Mouse (Mus musculus): ENCODE data around the gene Angel1. TPM values are rescaled to one million over a fixed set of nuclear protein-coding genes. Genes with fewer than 3 reads are reported as not detected.

Angel1 gene
- total RNA-seq (2012; rRNA removed) (1.3 TPM in 2 replicates), polyA plus RNA-seq (2012; ENCODE audit: insufficient read depth in 1 of 2, insufficient read length in 2 of 2, low read depth in 1 of 2, low replicate concordance in 2 of 2, missing spikeins in 1 of 2) (1 to 10 TPM in 1 of 2 experiments, not detected in 1; 5.3 TPM)

- H3K4me3 ChIP-seq (ENCODE audit: control insufficient read depth in 1 of 2, insufficient read depth in 1 of 2, low read depth in 2 of 2, low read length in 2 of 2): peak within 1 kb of the TSS; percentile 68 to 84
- no peaks in the 10 kb centered on the region; a peak in 1 of 4 replicates for H3K27me3 ChIP-seq (ENCODE audit: control insufficient read depth in 1 of 2, insufficient read depth in 2 of 2, low read length in 2 of 2)
- TF ChIP-seq POLR2A (IDR thresholded peaks at IDR 0.05; ENCODE audit: control insufficient read depth in 1 of 2, insufficient read depth in 1 of 2, low read depth in 1 of 2, low read length in 2 of 2, poor library complexity in 1 of 2): peak; percentile 70 to 78; a peak in 3 of 4 replicates
- TF ChIP-seq ZC3H11A (IDR thresholded peaks at IDR 0.05; ENCODE audit: low read depth, low read length): no peak
- TF ChIP-seq POLR2AphosphoS2 (IDR thresholded peaks at IDR 0.05; ENCODE audit: low read length): no peak
- no peak for TF ChIP-seq UBTF (IDR thresholded peaks at IDR 0.05; ENCODE audit: borderline replicate concordance, insufficient read depth, low read depth, low read length)
- no peak for TF ChIP-seq CHD2 (IDR thresholded peaks at IDR 0.05; ENCODE audit: low read length)
- peak; percentile 67 for TF ChIP-seq MAX (IDR thresholded peaks at IDR 0.05; ENCODE audit: low read length)
- no peak for TF ChIP-seq USF1 (IDR thresholded peaks at IDR 0.05; ENCODE audit: low read depth, low read length)
- no peak for TF ChIP-seq RAD21 (IDR thresholded peaks at IDR 0.05; ENCODE audit: low read depth, low read length)
- TF ChIP-seq POLR2AphosphoS5 (IDR thresholded peaks at IDR 0.05; ENCODE audit: borderline replicate concordance, low read depth, low read length): no peak
- TF ChIP-seq HCFC1 (IDR thresholded peaks at IDR 0.05; ENCODE audit: low read depth, low read length): peak; percentile 79
- TF ChIP-seq MAZ (IDR thresholded peaks at IDR 0.05; ENCODE audit: low read depth, low read length): peak; percentile 100
- no peak for TF ChIP-seq E2F4 (IDR thresholded peaks at IDR 0.05; ENCODE audit: borderline replicate concordance, low read depth, low read length)
- no peak for TF ChIP-seq BHLHE40 (IDR thresholded peaks at IDR 0.05; ENCODE audit: borderline replicate concordance, low read depth, low read length)
- TF ChIP-seq NELFE (IDR thresholded peaks at IDR 0.05; ENCODE audit: low read depth, low read length): 0 out of 2 replicates have a peak, but pooled peaks have one; percentile 16
- TF ChIP-seq MEF2A (IDR thresholded peaks at IDR 0.05; ENCODE audit: extremely low read depth, insufficient replicate concordance, low read depth, low read length, poor library complexity, severe bottlenecking): no peak
- TF ChIP-seq CHD1 (IDR thresholded peaks at IDR 0.05; ENCODE audit: low read depth, low read length): no peak
- 0 out of 2 replicates have a peak, but pooled peaks have one; percentile 9 for TF ChIP-seq SIN3A (IDR thresholded peaks at IDR 0.05; ENCODE audit: low read length)
- TF ChIP-seq EP300 (IDR thresholded peaks at IDR 0.05; ENCODE audit: low read depth in 1 of 2, low read length in 2 of 2): no peak
- TF ChIP-seq NRF1 (IDR thresholded peaks at IDR 0.05; ENCODE audit: insufficient read depth, low read depth, low read length, poor library complexity, severe bottlenecking): 0 out of 2 replicates have a peak, but pooled peaks have one; percentile 24
- no peak for TF ChIP-seq TAL1 (IDR thresholded peaks at IDR 0.05; ENCODE audit: low read length)
- no peak within 1 kb of the TSS for H3K27ac ChIP-seq (ENCODE audit: control insufficient read depth, low read depth, low read length)
- no peaks in the 10 kb centered on the region; a peak in 1 of 4 replicates for H3K36me3 ChIP-seq (ENCODE audit: control insufficient read depth in 1 of 2, insufficient read depth in 2 of 2, low read length in 2 of 2)
- H3K9me3 ChIP-seq (replicated peaks; ENCODE audit: insufficient read depth, low read length): no peaks in the 10 kb centered on the region
- H3K4me1 ChIP-seq (ENCODE audit: control insufficient read depth in 1 of 2, insufficient read depth in 2 of 2, low read length in 2 of 2): no peaks in the 10 kb centered on the region
- peak within 1 kb of the TSS; percentile 68 for H3K9ac ChIP-seq (ENCODE audit: control insufficient read depth, low read depth, low read length, poor library complexity, severe bottlenecking)
- no peaks in the 10 kb centered on the region for H3K79me2 ChIP-seq (ENCODE audit: control insufficient read depth, insufficient read depth, low read length, poor library complexity)
- peak; percentile 97 for DNase-seq (ENCODE audit: low read depth, low spot score)
Measured at GRCm38 (mm10) chr12:86726120-86726640, at the start of gene Angel1. Gene Angel1 (minus strand): TSS chr12:86726460.

Measured in MEL (cell line).